Mouse (Mus musculus) heart, postnatal 0 days (tissue): Measurements from ENCODE around the gene Plekhm1. TPM values are rescaled to one million over a fixed set of nuclear protein-coding genes. Genes with fewer than 3 reads are reported as not detected.

Experiments
- ATAC-seq: fragments of 200-750 bp; cut with Nextera tagmentation; 2 replicates; pipeline ENCODE4 v1.8.0; 2017; ENCODE audit warnings: low read depth, moderate number of reproducible peaks, moderate library complexity; ENCODE audit not compliant: insufficient read depth
- DNase-seq: peaks from one replicate; pipeline ENCODE4 v3.0.0-alpha.2; 2016; ENCODE audit warnings: low spot score
- H3K27ac ChIP-seq: fragments of 300-500 bp; sonication (generic); 2 replicates; pipeline ENCODE4 v1.5.1; 2014; ENCODE audit warnings: low read depth, mild to moderate bottlenecking
- H3K27me3 ChIP-seq: fragments of 300-500 bp; sonication (generic); 2 replicates; pipeline ENCODE4 v1.6.1; 2014; ENCODE audit warnings: low read length, mixed read lengths; ENCODE audit not compliant: control insufficient read depth, insufficient read depth
- H3K36me3 ChIP-seq: fragments of 300-500 bp; sonication (generic); replicated peaks from 2 replicates; pipeline ENCODE4 v1.6.1; 2014; ENCODE audit warnings: low read length, mixed read lengths; ENCODE audit not compliant: control insufficient read depth, insufficient read depth
- H3K4me1 ChIP-seq: fragments of 300-500 bp; sonication (generic); 2 replicates; pipeline ENCODE4 v1.6.1; 2014; ENCODE audit warnings: antibody characterized with exemption; ENCODE audit not compliant: control insufficient read depth, insufficient read depth
- H3K4me2 ChIP-seq: fragments of 300-500 bp; sonication (generic); 2 replicates; pipeline ENCODE4 v1.6.1; 2014; ENCODE audit warnings: low read depth, mild to moderate bottlenecking, low read length, moderate library complexity
- H3K4me3 ChIP-seq: fragments of 300-500 bp; sonication (generic); 2 replicates; pipeline ENCODE4 v1.5.1; 2014; ENCODE audit warnings: low read depth, low read length
- H3K9ac ChIP-seq: fragments of 300-500 bp; sonication (generic); replicated peaks from 2 replicates; pipeline ENCODE4 v1.6.1; 2014; ENCODE audit warnings: low read depth, low read length, mixed read lengths
- H3K9me3 ChIP-seq: fragments of 300-500 bp; sonication (generic); replicated peaks from 2 replicates; pipeline ENCODE4 v1.6.1; 2016; ENCODE audit warnings: low read length; ENCODE audit not compliant: control insufficient read depth
- CTCF ChIP-seq: IDR thresholded peaks from 2 replicates; pipeline ENCODE4 v1.5.1; 2016; ENCODE audit warnings: antibody characterized with exemption, control low read depth, low read depth
- EP300 ChIP-seq: IDR thresholded peaks from 2 replicates; pipeline ENCODE4 v1.6.1; 2016; ENCODE audit warnings: antibody characterized with exemption, low read depth
- WGBS: fragments of 180-500 bp; shearing (Covaris S2); extraction: QIAGEN DNeasy Blood & Tissue Kit; methylation state at CpG from one replicate; pipeline ENCODE4 v1.1.7; 2014; 5-methylcytosine and 5-hydroxymethylcytosine counted together
- polyA plus RNA-seq: library from polyadenylated mRNA; unstranded; fragments of >200 nt; fragmentation: Nextera tagmentation; extraction: Ambion mirVana; gene quantifications from 2 replicates; pipeline ENCODE4 v1.2.1, GENCODE M21; 2015
- total RNA-seq: library from RNA; depleted of rRNA; stranded (reverse); fragments of >200 nt; gene quantifications from 2 replicates; pipeline ENCODE4 v1.2.3, GENCODE M21; 2014; ENCODE audit warnings: low replicate concordance

Plekhm1 gene
- total and polyA plus RNA-seq, 2 experiments from 2014 or later, result 3.4 to 3.9 TPM

DNA sequence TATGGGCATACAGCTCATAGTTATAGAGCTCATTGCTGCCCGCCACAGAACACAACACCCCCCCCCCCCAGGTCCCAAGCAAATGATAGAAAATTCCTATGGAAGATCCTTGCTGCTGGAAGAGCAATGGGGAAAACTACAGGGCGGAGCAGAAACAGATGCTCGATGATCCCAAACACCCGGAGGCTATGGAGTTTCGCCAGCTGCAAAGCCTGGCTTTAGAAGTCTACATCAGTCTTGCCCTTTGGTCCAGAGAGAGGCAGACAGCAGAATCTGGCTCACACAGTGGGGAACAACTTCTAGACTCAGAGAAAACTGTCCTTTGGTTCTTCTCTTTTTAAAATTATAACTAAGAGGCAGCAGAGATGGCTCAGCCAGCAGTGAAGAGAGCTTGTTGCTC is 76.9 kb downstream of the Plekhm1 start:
- no peaks in the 10 kb centered on the region for H3K9me3 ChIP-seq
- 83% methylated on average over 5 of the region's 5 CpGs for WGBS
- no peak overlapping the region for H3K27ac ChIP-seq
- H3K27me3 ChIP-seq, result peaks cover 14% of the 10 kb centered on the region; the same call in 1 of the 2 replicates
- H3K4me1 ChIP-seq, result no peaks in the 10 kb centered on the region; the same call in 1 of the 2 replicates
- no peak overlapping the region for H3K4me3 ChIP-seq
- H3K4me2 ChIP-seq, result no peak overlapping the region
- H3K36me3 ChIP-seq, result no peaks in the 10 kb centered on the region
- no peak for DNase-seq
- TF ChIP-seq CTCF (no peak), EP300 (no peak)
- no peak for ATAC-seq
- H3K9ac ChIP-seq, result no peak overlapping the region

DNA sequence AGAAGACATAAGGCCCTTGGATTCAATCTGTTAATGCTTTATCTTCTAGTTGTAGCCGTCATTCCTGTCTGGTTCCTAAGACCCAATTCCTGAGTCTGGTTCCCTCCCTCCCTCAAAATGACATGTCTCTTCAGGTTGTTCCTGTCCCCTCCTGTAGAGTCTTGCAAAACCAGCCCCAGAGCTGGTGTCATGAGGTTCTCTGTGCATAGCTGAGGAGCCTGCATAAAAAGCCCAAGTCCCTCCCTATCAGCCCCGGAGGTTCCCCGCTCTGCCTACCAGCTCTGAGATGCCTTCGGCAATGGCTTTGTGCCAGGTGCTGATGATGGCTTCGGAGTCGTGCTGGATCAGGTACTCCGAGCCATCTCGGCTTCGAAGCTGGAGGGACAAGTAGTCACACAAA is 77.6 kb downstream of the Plekhm1 start:
- TF ChIP-seq CTCF, result no peak
- no peak for TF ChIP-seq EP300
- H3K4me3 ChIP-seq, result no peak overlapping the region
- H3K27ac ChIP-seq, result no peak overlapping the region
- H3K4me1 ChIP-seq, result no peaks in the 10 kb centered on the region; the same call in 1 of the 2 replicates
- peaks cover 14% of the 10 kb centered on the region; the same call in 1 of the 2 replicates for H3K27me3 ChIP-seq
- DNase-seq (no peak), ATAC-seq (no peak)
- H3K36me3 ChIP-seq, result no peaks in the 10 kb centered on the region
- no peak overlapping the region for H3K9ac ChIP-seq
- WGBS, result 80% methylated on average over 9 of the region's 9 CpGs
- H3K9me3 ChIP-seq, result no peaks in the 10 kb centered on the region
- no peak overlapping the region for H3K4me2 ChIP-seq

DNA sequence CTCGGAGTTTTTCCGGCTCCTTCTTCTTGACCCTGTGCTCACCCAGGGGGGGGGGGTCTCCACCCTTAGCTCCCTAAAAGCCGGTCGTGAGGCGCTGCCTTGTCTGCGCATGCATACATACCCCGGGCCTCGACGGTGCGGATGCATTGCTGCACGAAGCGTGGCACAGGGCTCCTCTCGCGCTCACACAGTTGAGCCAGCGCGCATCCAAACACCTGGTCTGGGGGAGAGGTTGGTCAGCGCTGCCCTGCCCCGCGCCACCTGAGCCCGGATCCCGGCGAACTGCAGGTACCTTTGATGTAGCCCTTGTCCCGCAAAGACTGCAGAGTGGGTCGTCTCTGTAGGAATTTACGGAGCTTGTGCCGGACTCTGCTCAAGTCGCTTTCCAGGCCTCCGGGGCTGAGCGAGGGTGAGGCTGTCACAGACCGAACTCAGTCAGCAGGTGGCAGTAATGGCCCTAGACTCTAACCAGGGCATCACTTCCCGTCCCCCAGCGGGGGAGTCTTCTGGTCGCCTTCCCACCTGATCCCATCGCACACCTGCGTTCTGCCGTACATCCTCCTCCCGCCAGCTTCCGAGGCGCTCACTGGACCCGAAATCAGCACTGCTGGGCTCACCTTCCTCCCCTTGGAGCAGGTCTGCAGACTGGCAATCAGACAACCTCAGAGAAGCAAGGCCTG is 78.6 kb downstream of the Plekhm1 start:
- WGBS, result 22% methylated on average over 40 of the region's 40 CpGs
- Histone ChIP-seq H3K4me1 (no peaks in the 10 kb centered on the region; the same call in 1 of the 2 replicates), H3K27me3 (peaks cover 14% of the 10 kb centered on the region; the same call in 1 of the 2 replicates), H3K9me3 (no peaks in the 10 kb centered on the region), H3K27ac (no peak overlapping the region), H3K4me3 (peak overlapping the region; percentile 15), H3K36me3 (no peaks in the 10 kb centered on the region), H3K9ac (no peak overlapping the region), H3K4me2 (peak overlapping the region; percentile 56)
- no peak for DNase-seq
- TF ChIP-seq EP300 (no peak), CTCF (peak; percentile 52)
- ATAC-seq, result peak; percentile 57

DNA sequence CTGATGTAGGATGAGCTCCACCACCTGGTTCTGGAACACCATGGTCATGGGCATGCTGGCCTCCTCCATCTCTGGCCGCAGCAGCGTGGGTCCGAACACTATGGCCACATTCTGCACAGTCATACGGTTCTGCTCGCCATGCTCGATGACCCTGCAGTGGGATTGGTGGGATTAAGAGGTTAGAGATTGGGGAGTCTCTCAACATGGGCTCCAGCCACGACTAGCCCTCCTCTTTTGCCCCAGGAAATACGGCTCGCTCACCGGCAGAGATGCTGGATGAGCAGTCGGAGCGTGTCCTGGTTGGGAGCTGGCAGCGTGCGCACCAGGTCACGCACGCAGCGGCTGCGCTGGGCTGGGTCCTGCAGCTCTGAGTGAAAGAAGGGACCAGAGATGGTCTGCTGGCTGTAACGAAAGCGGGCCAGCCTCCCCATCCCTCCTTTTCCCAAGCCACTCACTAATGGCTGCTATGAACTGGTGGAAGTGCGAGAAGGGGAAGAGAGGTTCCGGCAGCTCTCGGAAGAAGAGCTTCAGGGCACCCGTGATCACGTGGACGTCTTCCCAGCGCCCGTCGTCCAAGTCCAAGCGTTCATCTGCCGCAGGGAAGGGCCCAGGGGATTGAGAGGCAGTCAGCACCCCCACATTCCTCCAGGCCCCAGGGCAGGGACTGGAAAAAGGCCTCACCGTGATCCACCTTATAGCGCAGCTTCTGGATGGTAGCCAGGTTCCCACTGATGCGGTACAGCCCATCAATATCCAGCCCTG is 79.4 kb downstream of the Plekhm1 start:
- peak overlapping the region; percentile 15 for H3K4me3 ChIP-seq
- TF ChIP-seq EP300 (no peak), CTCF (no peak)
- no peaks in the 10 kb centered on the region for H3K9me3 ChIP-seq
- H3K9ac ChIP-seq, result no peak overlapping the region
- peaks cover 14% of the 10 kb centered on the region; the same call in 1 of the 2 replicates for H3K27me3 ChIP-seq
- H3K27ac ChIP-seq, result no peak overlapping the region
- no peaks in the 10 kb centered on the region for H3K36me3 ChIP-seq
- 37% methylated on average over 34 of the region's 34 CpGs for whole genome bisulfite sequencing
- no peaks in the 10 kb centered on the region; the same call in 1 of the 2 replicates for H3K4me1 ChIP-seq
- no peak; the same call in 1 of the 2 replicates for ATAC-seq
- no peak for DNase-seq
- peak overlapping the region; percentile 56 for H3K4me2 ChIP-seq

DNA sequence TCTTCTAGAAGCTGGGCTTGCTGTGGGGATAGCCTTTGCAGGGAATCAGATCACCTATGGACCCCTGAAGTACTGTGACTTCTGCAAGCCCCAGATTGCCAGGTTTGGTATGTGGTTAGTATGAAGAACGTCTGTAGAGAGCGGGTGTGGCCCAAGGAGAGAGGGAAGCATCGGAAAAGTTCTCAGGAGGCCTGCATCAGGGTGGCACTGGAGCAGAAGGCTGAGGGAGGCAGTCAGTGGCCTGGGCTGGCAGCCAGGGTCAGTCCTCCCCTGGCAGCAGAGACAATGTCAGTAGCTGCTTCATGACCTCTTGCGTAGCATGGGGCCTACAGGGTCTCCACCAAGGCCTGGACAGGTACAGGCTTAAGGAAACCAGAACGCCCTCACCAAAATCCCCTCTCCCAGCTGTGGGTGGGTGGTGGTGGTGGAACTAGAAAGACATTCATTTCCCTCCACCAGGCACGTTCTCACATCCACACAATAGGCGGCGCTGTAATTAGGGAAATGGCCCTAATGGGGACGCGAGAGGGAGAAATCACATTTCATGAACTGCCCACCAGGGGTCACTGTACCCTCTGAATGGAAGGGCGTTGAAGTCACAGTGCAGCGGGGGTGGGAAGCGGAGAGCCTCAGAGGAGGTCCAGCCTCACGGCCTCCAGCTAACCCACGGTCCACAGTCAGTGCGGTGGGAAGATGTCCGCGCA is 80.1 kb downstream of the Plekhm1 start:
- no peak overlapping the region for H3K4me3 ChIP-seq
- WGBS, result 29% methylated on average over 18 of the region's 18 CpGs
- no peak overlapping the region for H3K9ac ChIP-seq
- H3K4me2 ChIP-seq, result peak overlapping the region; percentile 56
- H3K27ac ChIP-seq, result no peak overlapping the region
- ATAC-seq (peak; percentile 67), DNase-seq (peak; percentile 88)
- no peaks in the 10 kb centered on the region; the same call in 1 of the 2 replicates for H3K4me1 ChIP-seq
- H3K36me3 ChIP-seq, result no peaks in the 10 kb centered on the region
- H3K27me3 ChIP-seq, result peaks cover 14% of the 10 kb centered on the region; the same call in 1 of the 2 replicates
- no peaks in the 10 kb centered on the region for H3K9me3 ChIP-seq
- TF ChIP-seq EP300, result no peak
- TF ChIP-seq CTCF, result peak; percentile 94
